Mouse (Mus musculus): ENCODE measurements around the gene Armcx5. TPM values are rescaled to one million over a fixed set of nuclear protein-coding genes. Genes with fewer than 3 reads are reported as not detected.

Armcx5 gene
- total RNA-seq, 1 experiment from 2014 or later, result 28.2 TPM

Other genes with a start within 250 kb of the Armcx5 start
- gene AV320801, start 248.1 kb upstream of the Armcx5 start, total RNA-seq (2017), result not detected in 2 replicates
- not detected in 2 replicates for gene Nxf7, start 144.0 kb upstream of the Armcx5 start, total RNA-seq (2017)
- not detected in 2 replicates for gene Prame, start 115.0 kb upstream of the Armcx5 start, total RNA-seq (2017)
- not detected in 2 replicates for gene Tcp11x2, start 48.9 kb upstream of the Armcx5 start, total RNA-seq (2017)
- gene Tmsb15a, start 17.5 kb upstream of the Armcx5 start, total RNA-seq (2017), result not detected in 2 replicates
- gene Gprasp1, start within 50 bp of the Armcx5 start, total RNA-seq (2017), result 42.1 and 46.6 TPM in 2 replicates
- gene Bhlhb9, start 54.9 kb downstream of the Armcx5 start, total RNA-seq (2017), result 6.5 and 8.0 TPM in 2 replicates
- 2.2 and 3.1 TPM in 2 replicates for gene Gprasp2, start 96.3 kb downstream of the Armcx5 start, total RNA-seq (2017)

All from neutrophil, adult 5-6 weeks (primary cell).